Mouse (Mus musculus) stomach, embryonic 14.5 days (tissue): ENCODE results near the gene Il15. TPM values are rescaled to one million over a fixed set of nuclear protein-coding genes. Genes with fewer than 3 reads are reported as not detected.

Experiments used
- ATAC-seq: fragments of 200-750 bp; cut with Nextera tagmentation; 2 replicates; pipeline ENCODE4 v1.8.0; 2017; ENCODE audit warnings: low read depth, moderate TSS enrichment; ENCODE audit not compliant: insufficient number of reproducible peaks, insufficient read depth, low FRiP score
- H3K27ac ChIP-seq: fragments of 300-500 bp; sonication (generic); 2 replicates; pipeline ENCODE4 v1.5.1; 2014; ENCODE audit warnings: mild to moderate bottlenecking, low read length, moderate library complexity, mixed read lengths
- H3K27me3 ChIP-seq: fragments of 300-500 bp; sonication (generic); 2 replicates; pipeline ENCODE4 v1.6.1; 2014; ENCODE audit warnings: low read length, control low read depth, mixed read lengths; ENCODE audit not compliant: control insufficient read depth, insufficient read depth
- H3K36me3 ChIP-seq: fragments of 300-500 bp; sonication (generic); 2 replicates; pipeline ENCODE4 v1.6.1; 2014; ENCODE audit warnings: mild to moderate bottlenecking, control low read depth, low read length, moderate library complexity, mixed read lengths; ENCODE audit not compliant: control insufficient read depth, insufficient read depth
- H3K4me1 ChIP-seq: fragments of 300-500 bp; sonication (generic); 2 replicates; pipeline ENCODE4 v1.6.1; 2014; ENCODE audit warnings: low read length, control low read depth, mixed read lengths; ENCODE audit not compliant: control insufficient read depth, insufficient read depth
- H3K4me2 ChIP-seq: fragments of 300-500 bp; sonication (generic); replicated peaks from 2 replicates; pipeline ENCODE4 v1.6.1; 2014; ENCODE audit warnings: low read depth, low read length, control low read depth
- H3K4me3 ChIP-seq: fragments of 300-500 bp; sonication (generic); 2 replicates; pipeline ENCODE4 v1.5.1; 2014; ENCODE audit warnings: low read depth, low read length, control low read depth
- H3K9ac ChIP-seq: fragments of 300-500 bp; sonication (generic); replicated peaks from 2 replicates; pipeline ENCODE4 v1.6.1; 2014; ENCODE audit warnings: low read depth, mild to moderate bottlenecking, control low read depth, low read length, moderate library complexity, mixed read lengths
- H3K9me3 ChIP-seq: fragments of 300-500 bp; sonication (generic); 2 replicates; pipeline ENCODE4 v1.6.1; 2016; ENCODE audit warnings: low read depth, low read length, control low read depth; ENCODE audit not compliant: control insufficient read depth
- WGBS: fragments of 180-500 bp; shearing (Covaris S2); extraction: QIAGEN DNeasy Blood & Tissue Kit; methylation state at CpG from one replicate; pipeline ENCODE4 v1.1.7; 2014; 5-methylcytosine and 5-hydroxymethylcytosine counted together
- polyA plus RNA-seq: library from polyadenylated mRNA; unstranded; fragments of >200 nt; fragmentation: Nextera tagmentation; extraction: Ambion mirVana; gene quantifications from 2 replicates; pipeline ENCODE4 v1.2.1, GENCODE M21; 2014

Il15 gene
- polyA plus RNA-seq, result 3.4 and 3.8 TPM in 2 replicates

DNA sequence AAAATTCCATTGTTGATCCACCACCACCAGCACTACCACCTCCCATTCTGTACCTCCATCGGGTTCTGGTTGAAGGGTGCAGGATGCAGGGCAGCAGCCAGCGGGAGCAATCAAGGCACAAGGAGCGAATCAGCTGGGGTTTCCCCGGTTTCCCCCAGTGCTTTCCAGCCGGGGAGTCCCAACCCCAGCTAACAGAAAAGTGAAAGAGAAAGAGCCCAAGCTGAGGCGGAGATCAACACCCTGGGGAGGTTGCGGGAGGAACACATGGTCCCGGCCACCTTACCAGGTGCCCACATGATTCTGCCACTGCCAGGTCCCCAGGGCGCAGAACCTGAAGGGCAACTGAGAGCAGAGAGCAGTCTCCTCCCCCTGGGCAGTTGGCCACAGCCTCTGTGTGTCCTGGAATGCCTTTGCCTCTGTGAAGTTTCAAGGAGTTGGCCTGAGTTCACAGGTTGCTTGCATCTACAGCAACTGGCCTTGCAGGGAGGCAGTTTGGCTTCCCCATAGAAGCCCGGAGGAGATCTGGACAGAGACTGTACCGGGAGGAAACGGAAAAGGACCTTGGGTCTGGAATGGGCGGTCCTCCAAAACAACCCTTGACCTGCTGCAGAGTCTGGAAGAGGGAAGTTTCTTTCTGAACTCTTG is at the start of gene Il15:
Il15 (minus strand) TSS at position 537 of the 645 bp plus-strand sequence.
- ATAC-seq, result peak; percentile 50
- Histone ChIP-seq H3K4me1 (peaks cover 10% of the 10 kb centered on the region; the same call in 1 of the 2 replicates), H3K27me3 (no peaks in the 10 kb centered on the region), H3K36me3 (no peaks in the 10 kb centered on the region), H3K4me3 (peak within 1 kb of the TSS; percentile 43), H3K27ac (peak within 1 kb of the TSS; percentile 63; the same call in 1 of the 2 replicates), H3K9ac (peak within 1 kb of the TSS; percentile 25; the same call in 1 of the 2 replicates), H3K4me2 (peak within 1 kb of the TSS; percentile 82), H3K9me3 (no peaks in the 10 kb centered on the region)
- WGBS, result 5% methylated on average over 13 of the region's 13 CpGs

DNA sequence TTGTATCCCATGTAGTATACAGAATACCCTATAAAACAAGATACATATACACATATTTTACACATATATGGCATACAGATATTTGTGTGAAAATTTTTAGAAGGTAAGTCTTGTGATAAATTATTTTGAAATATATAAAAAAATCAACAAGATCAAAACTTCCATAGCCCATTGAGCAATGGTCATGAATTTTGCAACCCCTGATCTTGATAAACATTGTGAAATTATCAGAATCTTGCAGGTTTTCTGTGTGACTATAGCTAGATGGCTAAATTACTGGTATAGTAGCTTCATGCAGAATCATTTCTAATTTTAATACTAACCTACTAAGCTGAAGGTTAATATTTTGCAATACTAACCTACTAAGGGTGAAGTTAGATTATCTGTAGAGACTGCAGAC is 41.9 kb upstream of the Il15 start:
- Histone ChIP-seq H3K36me3 (no peaks in the 10 kb centered on the region), H3K4me2 (no peak overlapping the region), H3K27me3 (no peaks in the 10 kb centered on the region), H3K9me3 (no peaks in the 10 kb centered on the region), H3K9ac (no peak overlapping the region), H3K27ac (no peak overlapping the region), H3K4me1 (no peaks in the 10 kb centered on the region), H3K4me3 (no peak overlapping the region)
- no peak for ATAC-seq

DNA sequence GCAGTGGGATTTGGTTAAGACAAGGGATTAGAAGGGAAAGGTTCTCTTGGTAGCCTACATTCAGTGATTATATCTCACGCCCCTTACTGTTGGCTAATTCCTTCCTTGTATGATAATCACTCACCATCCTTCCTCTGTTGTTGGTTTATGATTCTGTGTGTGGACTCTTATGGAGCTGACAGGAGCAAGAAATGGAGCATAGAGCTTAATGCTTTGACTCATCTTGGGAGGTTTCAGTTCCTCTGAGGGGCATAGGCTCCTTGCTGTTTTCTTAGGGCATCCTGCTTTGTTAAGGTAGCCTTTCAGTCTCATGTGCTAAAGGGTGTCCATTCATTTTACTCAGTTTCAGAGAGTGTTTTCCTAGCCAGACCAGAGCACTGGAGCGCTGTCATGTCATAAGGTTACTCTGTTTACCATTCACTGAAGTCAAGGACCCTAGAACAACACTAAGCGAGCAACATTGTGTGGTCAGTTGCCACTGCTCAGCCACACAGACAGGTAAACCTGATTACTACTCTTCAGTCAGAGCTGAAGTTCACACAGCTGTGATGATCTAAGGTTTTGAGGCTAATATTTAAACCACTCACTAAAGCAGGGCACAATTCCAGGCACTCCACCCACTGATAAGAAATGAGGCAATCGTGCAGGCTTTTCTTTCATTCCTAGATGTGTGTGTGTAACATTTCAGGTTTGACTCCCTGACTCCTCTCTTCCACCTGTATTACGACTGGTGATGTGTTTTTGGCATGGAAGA is 13.7 kb upstream of the Il15 start:
- H3K27ac ChIP-seq, result peak overlapping the region; percentile 11; the same call in 1 of the 2 replicates
- no peaks in the 10 kb centered on the region for H3K9me3 ChIP-seq
- no peaks in the 10 kb centered on the region for H3K36me3 ChIP-seq
- 60% methylated on average over 5 of the region's 5 CpGs for WGBS
- no peak overlapping the region for H3K4me2 ChIP-seq
- H3K4me1 ChIP-seq, result no peaks in the 10 kb centered on the region
- no peaks in the 10 kb centered on the region for H3K27me3 ChIP-seq
- peak; percentile 78 for ATAC-seq
- no peak overlapping the region for H3K9ac ChIP-seq
- H3K4me3 ChIP-seq, result no peak overlapping the region

DNA sequence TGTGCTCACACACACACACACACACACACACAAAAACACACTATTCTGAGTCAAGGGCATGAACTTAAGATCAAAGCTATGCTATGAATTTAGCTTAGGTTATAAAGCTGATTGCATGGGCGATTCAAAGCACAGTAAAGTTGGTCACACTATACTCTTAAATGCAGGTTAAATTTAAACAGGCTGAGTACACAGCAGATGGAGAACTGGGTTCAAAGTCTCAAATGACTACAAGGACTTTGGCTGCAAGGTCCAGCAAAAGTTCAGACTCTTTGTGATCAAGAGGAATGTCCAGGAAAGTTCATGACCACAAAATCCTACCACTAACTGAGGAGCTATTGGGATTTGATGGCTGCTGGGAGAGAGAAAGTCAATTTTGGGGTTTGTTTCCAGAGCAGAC is 12.5 kb upstream of the Il15 start:
- no peak overlapping the region for H3K9ac ChIP-seq
- no peak overlapping the region for H3K4me3 ChIP-seq
- H3K4me2 ChIP-seq, result no peak overlapping the region
- no peak overlapping the region for H3K27ac ChIP-seq
- H3K4me1 ChIP-seq, result no peaks in the 10 kb centered on the region
- H3K27me3 ChIP-seq, result no peaks in the 10 kb centered on the region
- WGBS, result 70% methylated on average over 1 of the region's 1 CpGs
- no peaks in the 10 kb centered on the region for H3K9me3 ChIP-seq
- ATAC-seq, result no peak
- no peaks in the 10 kb centered on the region for H3K36me3 ChIP-seq

DNA sequence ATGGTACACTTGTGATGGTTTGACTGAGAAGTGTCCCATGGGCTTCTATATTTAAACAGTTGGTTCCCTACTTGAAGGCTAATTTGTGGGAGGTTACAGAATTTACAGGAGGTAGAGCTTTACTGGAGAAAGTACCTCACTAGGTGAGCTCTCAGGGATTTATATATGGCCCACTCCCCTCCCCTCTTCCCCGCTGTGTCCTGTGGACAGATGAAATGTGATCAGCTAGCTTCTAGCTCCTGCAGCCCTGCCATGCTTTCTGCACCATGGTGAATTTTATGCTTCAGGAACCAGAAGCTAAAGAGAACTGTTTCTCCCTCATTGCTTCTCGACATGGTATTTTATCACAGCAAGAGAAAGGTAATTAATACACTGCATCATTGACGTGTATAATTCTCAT is 7.1 kb upstream of the Il15 start:
- Histone ChIP-seq H3K9me3 (no peaks in the 10 kb centered on the region; the same call in 1 of the 2 replicates), H3K27ac (no peak overlapping the region), H3K27me3 (no peaks in the 10 kb centered on the region), H3K4me1 (no peaks in the 10 kb centered on the region), H3K9ac (no peak overlapping the region), H3K4me2 (no peak overlapping the region), H3K4me3 (no peak overlapping the region), H3K36me3 (no peaks in the 10 kb centered on the region)
- WGBS, result 67% methylated on average over 3 of the region's 3 CpGs
- ATAC-seq, result no peak

DNA sequence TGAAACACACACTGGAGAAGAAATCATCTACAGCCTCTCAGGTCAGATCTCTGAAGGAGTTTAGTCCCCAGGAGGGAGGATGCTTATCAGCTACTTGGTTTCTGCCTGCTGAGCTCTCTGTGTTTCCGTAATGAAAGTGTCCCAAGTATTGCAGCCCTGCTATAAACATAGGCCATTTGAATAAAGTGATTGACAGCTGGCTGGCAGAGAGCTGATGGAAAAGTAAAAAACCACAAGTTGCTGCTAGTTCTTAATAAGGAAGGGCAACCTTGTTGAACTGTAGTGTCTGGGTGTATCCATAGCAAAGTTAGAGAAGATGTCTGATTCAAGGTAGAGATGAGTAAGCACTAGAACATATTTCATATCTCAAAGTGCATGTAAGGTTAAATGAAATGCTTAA is 4.0 kb upstream of the Il15 start:
- Histone ChIP-seq H3K27me3 (no peaks in the 10 kb centered on the region), H3K4me2 (no peak overlapping the region), H3K9ac (no peak overlapping the region), H3K4me3 (no peak overlapping the region), H3K27ac (no peak overlapping the region), H3K36me3 (no peaks in the 10 kb centered on the region), H3K9me3 (no peaks in the 10 kb centered on the region; the same call in 1 of the 2 replicates), H3K4me1 (peaks cover 6% of the 10 kb centered on the region; the same call in 1 of the 2 replicates)
- 74% methylated on average over 1 of the region's 1 CpGs for WGBS
- ATAC-seq, result no peak

DNA sequence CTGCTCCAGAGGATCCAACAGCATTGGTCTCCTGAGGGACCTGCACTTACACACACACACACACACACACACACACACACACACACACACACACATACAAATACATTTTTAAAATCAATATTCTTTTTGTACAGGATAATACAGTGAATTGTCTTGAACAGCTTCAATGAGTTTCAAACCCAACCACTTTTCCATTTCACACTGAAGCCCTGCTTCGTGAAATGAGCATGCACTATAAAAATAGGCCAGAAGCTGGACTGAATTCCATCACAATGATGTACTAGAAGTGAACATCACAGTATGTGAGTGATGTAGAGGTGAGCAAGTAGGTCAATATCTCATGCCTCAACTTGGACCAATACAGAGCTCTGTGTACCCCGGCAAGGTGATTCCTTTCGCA is 1.0 kb upstream of the Il15 start:
- ATAC-seq, result no peak
- WGBS, result 96% methylated on average over 3 of the region's 3 CpGs
- Histone ChIP-seq H3K9me3 (no peaks in the 10 kb centered on the region), H3K4me2 (no peak overlapping the region), H3K36me3 (no peaks in the 10 kb centered on the region), H3K27me3 (no peaks in the 10 kb centered on the region), H3K4me3 (no peak overlapping the region), H3K4me1 (peaks cover 10% of the 10 kb centered on the region; the same call in 1 of the 2 replicates), H3K27ac (no peak overlapping the region), H3K9ac (no peak overlapping the region)

DNA sequence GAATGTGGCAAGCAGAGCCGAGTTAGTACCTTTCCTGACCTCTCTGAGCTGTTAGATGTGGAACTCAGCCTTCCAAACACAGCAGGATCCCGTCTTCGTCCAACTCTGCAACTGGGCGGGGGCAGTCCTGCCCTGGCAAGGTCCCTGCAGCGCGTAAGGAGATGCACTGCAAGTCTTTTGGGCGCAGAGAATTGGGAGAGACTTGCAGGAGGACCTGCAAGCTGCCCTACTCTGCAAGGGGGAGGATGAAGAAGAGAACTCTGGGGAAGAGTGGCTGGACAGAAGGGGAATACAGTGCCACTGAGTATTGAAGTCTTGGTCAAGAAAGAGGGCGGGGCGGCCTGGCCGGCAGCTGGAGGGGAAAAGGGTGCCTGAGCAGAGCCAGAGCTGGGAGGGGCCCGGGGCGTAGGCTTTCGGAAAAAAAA is 749 bp downstream of the Il15 start:
- WGBS, result 3% methylated on average over 13 of the region's 13 CpGs
- peak overlapping the region; percentile 15; the same call in 1 of the 2 replicates for H3K27ac ChIP-seq
- H3K27me3 ChIP-seq, result no peaks in the 10 kb centered on the region
- H3K4me2 ChIP-seq, result peak overlapping the region; percentile 82
- ATAC-seq, result peak; percentile 60
- H3K4me1 ChIP-seq, result peaks cover 10% of the 10 kb centered on the region; the same call in 1 of the 2 replicates
- no peaks in the 10 kb centered on the region for H3K9me3 ChIP-seq
- peak overlapping the region; percentile 25; the same call in 1 of the 2 replicates for H3K9ac ChIP-seq
- H3K36me3 ChIP-seq, result no peaks in the 10 kb centered on the region
- H3K4me3 ChIP-seq, result peak overlapping the region; percentile 43
